Mouse (Mus musculus): ENCODE results near the gene Spaar. TPM values are rescaled to one million over a fixed set of nuclear protein-coding genes. Genes with fewer than 3 reads are reported as not detected.

The Spaar gene
- total RNA-seq (2021) = 1 to 10 TPM; 4.8 to 4.9 TPM

DNA sequence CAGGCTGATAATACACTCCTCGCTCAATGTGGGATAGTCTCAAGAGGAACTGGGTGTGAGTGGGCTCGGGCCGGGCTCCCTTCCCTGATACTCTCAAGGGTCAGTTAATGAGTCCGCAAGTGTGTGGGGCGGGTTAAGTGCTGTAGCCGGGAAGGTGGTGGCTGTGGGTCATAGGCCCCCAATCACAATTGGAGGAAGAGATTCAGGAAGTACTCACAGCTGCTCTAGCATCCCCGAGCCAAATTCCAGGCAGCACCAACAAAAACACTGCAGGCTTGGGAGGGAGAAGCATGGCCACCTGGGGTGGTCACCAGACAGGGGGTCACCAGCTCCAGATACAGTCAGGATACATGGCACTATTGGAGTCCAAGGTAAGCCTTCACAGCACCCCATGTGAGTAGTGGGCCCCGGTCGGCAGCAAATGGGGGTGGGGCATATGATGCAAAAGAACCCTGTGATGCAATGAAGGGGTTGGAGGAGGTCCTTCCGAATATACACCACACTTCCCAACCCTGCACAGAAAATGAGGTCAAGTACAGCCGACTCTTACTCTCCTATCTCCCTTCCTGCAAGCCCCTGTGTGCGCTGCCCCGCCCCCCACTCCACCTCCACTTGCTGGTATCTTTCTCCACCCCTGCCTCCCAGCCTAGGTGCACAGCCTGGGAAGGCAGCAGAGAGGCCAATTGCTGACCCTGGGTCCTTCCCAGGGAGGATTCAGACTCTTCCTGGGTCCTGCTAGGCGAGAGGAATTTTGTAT lies at the start of gene Spaar:
Gene Spaar (plus strand): TSS at position 241 of the 757 bp plus-strand sequence.
- intact Hi-C loops (cut with DNase I) = loop anchor here (5.0 kb wide), 1 partner anchor 32 kb away; no protein-coding TSS in a partner anchor

DNA sequence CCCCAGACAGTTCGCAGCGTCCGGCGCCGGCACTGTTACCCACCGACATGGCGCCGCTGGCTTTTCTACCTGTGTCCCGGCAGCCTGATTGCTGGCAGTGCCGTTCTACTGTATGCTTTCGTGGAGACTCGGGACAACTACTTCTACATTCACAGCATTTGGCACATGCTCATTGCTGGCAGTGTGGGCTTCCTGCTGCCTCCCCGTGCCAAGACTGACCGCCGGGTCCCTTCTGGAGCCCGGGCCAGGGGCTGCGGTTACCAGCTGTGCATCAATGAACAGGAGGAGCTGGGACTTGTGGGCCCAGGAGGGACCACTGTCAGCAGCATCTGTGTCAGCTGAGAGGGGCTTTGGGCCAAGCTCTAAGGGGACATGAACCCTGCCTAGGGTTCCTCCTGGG lies 39.8 kb upstream of the Spaar start:
- intact Hi-C loops (cut with DNase I) = no loop called here
- DNase-seq (ENCODE audit: low spot score) = no peak

More for the DNA sequence above, at the start of gene Spaar:
- DNase-seq (ENCODE audit: low spot score) = peak; percentile 79

GRCm38 (mm10) chr4:43691026-43691425 lies 38.8 kb upstream of the Spaar start:
- intact Hi-C loops (cut with DNase I) = no loop called here
- DNase-seq (ENCODE audit: low spot score) = no peak

- DNase-seq (ENCODE audit: low spot score) = peak; percentile 49
- intact Hi-C loops (cut with DNase I) = no loop called here
Observed at GRCm38 (mm10) chr4:43693806-43694241, 36.0 kb upstream of the Spaar start.

DNA sequence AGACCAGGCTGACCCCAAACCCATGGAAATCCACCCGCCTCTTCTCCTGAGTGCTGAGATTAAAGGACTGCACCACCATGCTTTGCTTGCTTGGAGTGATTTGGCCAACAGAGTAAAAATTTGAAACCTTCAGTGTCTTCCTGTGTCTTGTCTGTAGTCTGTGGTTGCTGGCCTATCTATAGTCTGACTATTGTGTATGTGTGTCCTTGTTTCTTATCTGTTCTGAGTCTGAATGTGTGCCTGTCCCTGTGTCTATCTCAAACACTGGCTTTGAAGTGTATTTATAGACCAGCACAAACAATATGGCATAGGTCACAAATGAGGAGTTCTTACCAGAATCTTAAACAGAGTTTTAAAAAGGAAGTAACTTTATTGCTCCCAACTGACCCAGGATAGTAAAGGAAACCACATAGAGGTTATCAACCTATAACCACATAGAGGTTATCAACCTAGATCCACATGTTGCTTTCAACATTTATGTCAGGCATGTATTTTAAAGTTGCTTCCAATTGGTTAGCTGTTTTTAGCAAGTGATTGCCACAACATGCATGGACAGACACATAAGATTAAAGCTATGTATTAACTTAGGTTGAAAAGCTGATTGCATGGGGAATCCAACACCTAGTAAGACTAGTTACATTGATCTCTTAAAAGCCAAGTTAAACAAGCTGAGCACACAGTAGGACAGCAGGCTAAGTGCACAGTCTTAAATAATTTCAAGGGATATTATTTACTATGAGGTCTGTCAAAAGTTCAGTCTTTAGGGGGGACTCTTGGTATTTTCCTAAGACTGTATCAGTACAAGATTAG lies 35.2 kb upstream of the Spaar start:
- intact Hi-C loops (cut with DNase I) = no loop called here
- no peak for DNase-seq (ENCODE audit: low spot score)

DNA sequence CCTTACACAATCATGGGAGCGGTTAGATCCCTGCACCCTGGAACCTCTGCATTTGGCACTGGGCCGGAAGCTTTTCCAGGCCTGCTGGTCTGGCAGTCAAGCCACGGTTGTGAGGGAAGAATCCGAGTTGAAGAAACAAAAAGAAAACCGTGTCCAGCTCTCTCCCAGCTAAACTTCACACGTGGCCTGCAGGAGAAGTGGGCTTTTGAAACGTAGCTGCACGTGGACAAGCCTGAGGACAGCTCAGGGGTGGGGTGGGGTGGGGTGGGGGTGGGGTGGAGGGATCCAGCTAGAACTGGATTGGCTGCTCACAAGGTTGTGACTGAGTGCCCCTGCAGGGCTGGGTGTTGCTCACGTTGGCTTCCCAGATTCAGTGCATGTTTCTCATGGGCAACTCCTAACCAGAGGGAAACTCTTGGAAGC lies 34.6 kb upstream of the Spaar start:
- intact Hi-C loops (cut with DNase I) = no loop called here
- peak; percentile 61 for DNase-seq (ENCODE audit: low spot score)

DNA sequence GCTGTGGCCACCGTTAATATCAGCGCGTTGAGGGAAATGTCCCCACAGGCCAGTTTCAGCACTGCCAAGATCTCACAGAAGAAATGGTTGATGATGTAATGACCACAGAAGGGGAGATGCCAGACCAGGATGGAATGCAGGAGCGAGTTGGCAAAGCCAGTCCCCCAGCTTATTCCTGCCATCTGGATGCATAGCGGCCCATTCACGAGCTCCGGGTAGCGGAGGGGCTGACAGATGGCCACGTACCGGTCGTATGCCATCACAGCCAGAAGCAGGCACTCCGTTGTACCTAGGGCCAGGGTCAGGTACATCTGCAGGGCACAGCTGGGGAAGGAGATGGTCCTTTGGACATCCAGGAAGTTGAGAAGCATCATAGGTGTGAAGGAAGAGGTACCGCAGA lies 33.3 kb upstream of the Spaar start:
- no peak for DNase-seq (ENCODE audit: low spot score)
- intact Hi-C loops (cut with DNase I) = no loop called here

DNA sequence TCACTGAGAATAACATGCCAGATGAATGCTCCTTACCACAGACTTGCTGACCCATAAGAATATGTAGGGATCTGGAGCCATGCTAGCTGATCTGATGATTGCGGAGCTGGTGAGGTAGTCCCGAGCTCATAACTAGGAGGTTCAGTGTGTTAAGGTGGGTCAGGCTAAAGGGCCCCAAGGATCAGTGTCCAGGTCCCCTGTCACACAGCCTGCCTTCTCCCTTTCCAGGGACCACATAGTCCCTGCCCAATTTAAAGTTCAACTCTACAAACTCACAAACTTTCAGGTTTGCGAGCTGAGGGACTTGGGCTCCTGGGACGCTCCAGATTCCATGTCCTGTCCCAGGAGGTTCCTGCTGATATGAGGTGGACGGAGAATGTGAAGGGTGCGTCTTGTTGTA lies 29.1 kb upstream of the Spaar start, which contains the start of gene Olfr70:
Gene Olfr70 (minus strand): TSS at position 101 of the 400 bp plus-strand sequence.
- intact Hi-C loops (cut with DNase I) = no loop called here
- DNase-seq (ENCODE audit: low spot score) = no peak

DNA sequence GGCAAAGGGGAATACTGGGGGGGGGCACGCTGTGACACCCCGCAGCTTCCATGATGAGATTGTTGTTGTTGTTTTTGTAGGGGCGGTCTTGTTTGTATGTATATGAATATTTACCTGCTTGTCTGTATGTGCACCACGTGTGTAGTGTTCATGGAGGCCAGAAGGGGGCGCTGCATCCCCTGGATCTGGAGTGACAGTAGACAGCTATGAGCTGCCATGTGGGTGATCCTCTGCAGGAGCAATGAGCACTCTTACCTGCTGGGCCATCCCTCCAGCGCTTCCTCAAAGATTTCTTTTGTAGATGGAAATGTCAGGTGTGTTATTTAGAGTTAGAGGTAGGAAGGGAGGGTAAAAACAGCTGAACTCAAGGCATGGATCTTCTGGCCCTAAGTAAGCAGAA lies 26.4 kb upstream of the Spaar start:
- no peak for DNase-seq (ENCODE audit: low spot score)
- intact Hi-C loops (cut with DNase I) = no loop called here

- intact Hi-C loops (cut with DNase I) = no loop called here
- DNase-seq (ENCODE audit: low spot score) = no peak
Observed at GRCm38 (mm10) chr4:43703851-43704250, 26.0 kb upstream of the Spaar start.

DNA sequence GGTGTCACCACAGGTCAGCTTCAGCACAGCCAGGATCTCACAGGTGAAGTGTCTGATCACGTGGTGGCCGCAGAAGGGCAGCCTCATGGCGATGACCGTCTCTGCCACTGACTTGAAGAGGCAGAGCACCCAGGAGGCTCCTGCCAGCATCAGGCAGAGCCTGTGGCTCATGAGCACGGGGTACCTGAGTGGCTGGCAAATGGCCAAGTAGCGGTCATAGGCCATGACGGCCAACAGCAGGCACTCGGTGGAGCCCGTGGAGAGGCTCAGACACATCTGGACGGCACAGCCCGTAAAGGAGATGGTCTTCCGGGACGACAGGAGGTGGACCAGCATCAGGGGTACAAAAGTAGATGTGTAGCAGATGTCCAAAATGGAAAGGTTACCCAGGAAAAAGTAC lies 23.8 kb upstream of the Spaar start:
- intact Hi-C loops (cut with DNase I) = no loop called here

GRCm38 (mm10) chr4:43709869-43710268 lies 20.0 kb upstream of the Spaar start, which contains the start of gene Olfr71:
Gene Olfr71, minus strand, starts transcription at chr4:43710255.
- DNase-seq (ENCODE audit: low spot score) = no peak
- intact Hi-C loops (cut with DNase I) = loop anchor here (5.0 kb wide), 2 partner anchors 178 to 273 kb away; no protein-coding TSS in a partner anchor

More for the DNA sequence above, 23.8 kb upstream of the Spaar start:
- DNase-seq (ENCODE audit: low spot score) = no peak

- intact Hi-C loops (cut with DNase I) = loop anchor here (1.0 to 5.0 kb wide), 4 partner anchors 40 to 275 kb away; no protein-coding TSS in a partner anchor
- peak; percentile 33 for DNase-seq (ENCODE audit: low spot score)
Observed at GRCm38 (mm10) chr4:43711821-43712220, 18.0 kb upstream of the Spaar start.

DNA sequence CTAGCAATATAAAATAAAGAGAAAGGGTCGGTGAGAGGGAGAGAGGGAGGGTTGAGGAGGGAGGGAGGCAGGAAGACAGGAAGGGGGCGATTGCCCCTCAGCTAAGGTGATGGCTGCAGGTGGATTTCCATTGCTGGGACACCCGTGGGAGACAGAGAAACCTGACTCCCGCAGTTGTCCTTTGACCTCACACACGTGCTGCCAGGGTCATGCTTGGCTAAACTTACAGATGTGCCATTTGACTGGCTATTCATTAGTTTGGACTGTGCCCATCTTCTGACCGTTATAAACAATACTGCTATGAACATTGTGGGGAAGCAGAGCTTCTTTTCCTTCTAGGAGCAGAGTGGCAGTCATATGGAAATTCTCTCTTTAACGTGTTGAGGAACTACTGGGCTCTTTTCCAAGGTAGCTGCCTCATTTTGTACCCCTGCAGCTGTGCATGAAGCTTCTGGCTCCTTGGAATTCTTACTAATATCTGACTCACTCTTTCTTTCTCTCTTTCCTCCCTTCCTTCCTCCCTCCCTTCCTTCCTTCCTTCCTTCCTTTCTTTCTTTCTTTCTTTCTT lies 16.1 kb upstream of the Spaar start:
- no peak for DNase-seq (ENCODE audit: low spot score)
- intact Hi-C loops (cut with DNase I) = loop anchor here (5.0 kb wide), 2 partner anchors 181 to 276 kb away; no protein-coding TSS in a partner anchor

DNA sequence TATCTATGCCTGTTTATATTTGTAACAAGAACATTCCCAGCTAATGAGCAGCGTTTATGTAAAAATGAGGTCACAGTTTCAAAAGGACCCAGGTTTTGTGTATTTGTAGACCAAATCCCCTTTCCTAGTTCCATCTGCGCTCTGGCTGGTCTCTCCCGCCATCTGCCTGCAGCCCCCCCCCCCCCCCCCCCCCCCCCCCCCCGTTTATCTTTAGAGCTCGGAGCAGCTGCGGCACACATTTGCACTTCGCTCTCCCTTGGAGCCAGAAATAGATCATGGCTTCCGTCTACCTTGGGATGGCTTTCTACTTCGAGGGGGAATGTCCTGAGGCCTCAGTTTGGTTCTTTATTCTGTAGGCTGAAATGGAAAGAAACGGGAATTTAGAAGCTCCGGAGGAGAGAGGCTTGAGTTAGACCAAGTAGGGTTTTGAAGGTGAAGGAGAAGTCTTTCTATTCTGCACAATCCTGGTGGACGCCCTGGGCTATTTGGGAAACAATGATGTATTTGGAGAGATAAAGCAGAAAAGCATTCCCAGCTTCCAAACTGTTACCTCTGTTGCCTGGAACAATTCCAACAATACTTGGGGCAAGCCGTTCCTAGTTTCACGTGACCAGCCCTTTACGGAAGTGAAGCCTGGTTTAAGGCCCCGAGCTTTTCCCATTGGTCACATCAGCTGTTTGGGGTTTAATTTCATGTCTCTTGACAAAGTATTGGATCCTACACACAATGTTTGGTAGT lies 9.2 kb upstream of the Spaar start:
- DNase-seq (ENCODE audit: low spot score) = no peak
- intact Hi-C loops (cut with DNase I) = no loop called here

GRCm38 (mm10) chr4:43722191-43722590 lies 7.6 kb upstream of the Spaar start:
- intact Hi-C loops (cut with DNase I) = loop anchor here (2.0 kb wide), 1 partner anchor 139 kb away; no protein-coding TSS in a partner anchor

DNA sequence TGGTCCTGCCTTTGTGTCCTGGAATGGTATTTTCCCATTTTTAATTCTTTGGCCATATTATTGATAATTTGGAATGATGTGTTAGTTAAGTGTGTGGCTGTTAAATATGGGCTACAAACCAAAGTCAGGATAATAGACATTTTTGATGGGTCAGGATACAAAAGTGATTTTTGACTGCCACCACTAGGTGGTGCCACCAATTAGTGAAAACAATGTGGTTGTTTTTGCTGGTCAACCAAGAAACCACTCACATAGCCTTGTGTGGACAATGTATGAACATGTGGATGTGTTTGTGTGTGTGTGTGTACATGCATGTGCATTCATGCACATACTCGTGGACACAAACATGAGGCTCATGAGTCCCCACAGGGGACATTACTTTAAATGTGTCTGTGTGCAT lies 5.1 kb upstream of the Spaar start:
- DNase-seq (ENCODE audit: low spot score) = no peak
- intact Hi-C loops (cut with DNase I) = loop anchor here (5.0 kb wide), 1 partner anchor 38 kb away; no protein-coding TSS in a partner anchor

More at GRCm38 (mm10) chr4:43722191-43722590, 7.6 kb upstream of the Spaar start:
- no peak for DNase-seq (ENCODE audit: low spot score)

GRCm38 (mm10) chr4:43726228-43726993 lies 3.4 kb upstream of the Spaar start:
- no peak for DNase-seq (ENCODE audit: low spot score)
- intact Hi-C loops (cut with DNase I) = loop anchor here (1.0 to 5.0 kb wide), 2 partner anchors 17 to 36 kb away; no protein-coding TSS in a partner anchor

Measured in heart, postnatal 25 days (tissue).